Mouse (Mus musculus) bone marrow macrophage, adult 2 months (primary cell): ENCODE measurements around the gene H2al1f.

Source experiments
- CTCF ChIP-seq: IDR thresholded peaks from 2 replicates; pipeline ENCODE4 v1.5.1; 2012; ENCODE audit warnings: low read depth, mild to moderate bottlenecking, low read length, moderate library complexity
- POLR2A ChIP-seq: IDR thresholded peaks from 2 replicates; pipeline ENCODE4 v1.6.1; 2012; ENCODE audit warnings: mild to moderate bottlenecking, low read depth, low read length, borderline replicate concordance

DNA sequence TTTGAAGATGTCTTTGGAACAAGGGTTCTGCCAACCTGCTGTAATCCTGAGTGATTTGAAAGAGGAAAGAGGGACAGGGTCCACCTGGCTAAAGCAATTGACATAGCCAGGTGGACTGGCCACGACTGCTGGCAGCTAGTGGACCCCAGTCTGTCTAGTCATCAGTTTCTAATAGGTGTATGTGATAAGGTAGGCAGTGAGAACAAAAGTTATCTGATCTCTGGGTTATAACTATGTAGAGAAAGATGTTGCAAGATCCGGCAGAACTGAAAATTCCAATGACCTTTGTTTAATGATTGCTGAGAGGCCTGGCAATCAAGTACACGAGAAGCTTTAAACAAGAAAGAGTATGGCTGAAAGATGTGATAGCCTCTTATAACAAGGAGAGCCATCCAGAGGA is 41.8 kb upstream of the H2al1f start:
- TF ChIP-seq POLR2A (no peak), CTCF (no peak)
